Mouse (Mus musculus) ES-Bruce4 (cell line): ENCODE results near the gene Arl15. TPM values are rescaled to one million over a fixed set of nuclear protein-coding genes. Genes with fewer than 3 reads are reported as not detected.

Experiments used
- H3K27ac ChIP-seq: 2 replicates; pipeline ENCODE4 v1.5.1; 2012; ENCODE audit warnings: low read length, inconsistent platforms; ENCODE audit not compliant: insufficient read depth
- H3K27me3 ChIP-seq: 2 replicates; pipeline ENCODE4 v1.6.1; 2012; ENCODE audit warnings: mild to moderate bottlenecking, low read length, inconsistent platforms; ENCODE audit not compliant: control insufficient read depth, poor library complexity, insufficient read depth, severe bottlenecking
- H3K36me3 ChIP-seq: 2 replicates; pipeline ENCODE4 v1.6.1; 2012; ENCODE audit warnings: inconsistent platforms, mild to moderate bottlenecking, low read length, moderate library complexity; ENCODE audit not compliant: control insufficient read depth, poor library complexity, insufficient read depth, severe bottlenecking
- H3K4me1 ChIP-seq: one replicate; pipeline ENCODE4 v1.8.1; 2011; ENCODE audit warnings: low read length; ENCODE audit not compliant: control insufficient read depth, insufficient read depth
- H3K4me3 ChIP-seq: 2 replicates; pipeline ENCODE4 v1.5.1; 2011; ENCODE audit warnings: low read depth, mild to moderate bottlenecking, low read length
- H3K9ac ChIP-seq: 2 replicates; pipeline ENCODE4 v1.6.1; 2012; ENCODE audit warnings: low read depth, mild to moderate bottlenecking, inconsistent platforms; ENCODE audit not compliant: poor library complexity, severe bottlenecking
- H3K9me3 ChIP-seq: replicated peaks from 2 replicates; pipeline ENCODE4 v1.6.1; 2012; ENCODE audit warnings: mild to moderate bottlenecking, low read length, inconsistent platforms; ENCODE audit not compliant: control insufficient read depth, poor library complexity, insufficient read depth, severe bottlenecking
- CTCF ChIP-seq: IDR thresholded peaks from one replicate; pipeline ENCODE4 v1.8.1; 2011; ENCODE audit warnings: low read depth, low read length
- EP300 ChIP-seq: IDR thresholded peaks from 2 replicates; pipeline ENCODE4 v1.6.1; 2011; ENCODE audit warnings: low read depth, low read length; ENCODE audit not compliant: insufficient read depth
- POLR2A ChIP-seq: IDR thresholded peaks from one replicate; pipeline ENCODE4 v1.8.1; 2011; ENCODE audit warnings: low read length; ENCODE audit not compliant: insufficient read depth
- polyA plus RNA-seq: library from polyadenylated mRNA; stranded (reverse); fragments of >200 nt; gene quantifications from 2 replicates; pipeline ENCODE4 v1.2.4, GENCODE M21; 2011; ENCODE audit warnings: low read depth; ENCODE audit not compliant: missing spikeins, insufficient read depth, insufficient read length

Arl15 gene
- polyA plus RNA-seq, 1 experiment, result 53.3 TPM

DNA sequence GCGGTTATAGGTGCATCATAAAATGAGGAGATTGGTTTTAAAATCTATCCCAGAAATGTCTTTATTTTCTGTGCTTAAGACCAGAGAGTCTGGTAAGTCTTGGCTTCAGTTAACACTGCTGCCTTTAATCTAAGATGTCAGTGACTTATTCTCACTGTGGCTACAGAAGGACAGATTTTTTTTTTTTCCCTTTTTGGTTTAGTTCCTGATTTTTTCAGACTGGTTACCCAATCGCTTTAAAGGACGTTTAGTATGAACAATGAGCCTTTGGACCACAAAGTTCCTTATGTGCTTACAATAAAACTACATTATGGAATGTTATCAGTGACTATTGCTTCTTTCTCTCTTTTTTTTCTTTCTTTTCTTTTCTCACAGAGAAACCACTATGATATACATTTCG, 81.4 kb downstream of the Arl15 start:
- Histone ChIP-seq H3K4me1 (no peaks in the 10 kb centered on the region), H3K9ac (no peak overlapping the region), H3K9me3 (no peaks in the 10 kb centered on the region), H3K27ac (no peak overlapping the region), H3K36me3 (no peaks in the 10 kb centered on the region), H3K27me3 (no peaks in the 10 kb centered on the region), H3K4me3 (no peak overlapping the region)
- TF ChIP-seq EP300, result no peak
- TF ChIP-seq POLR2A, result no peak
- TF ChIP-seq CTCF, result no peak

DNA sequence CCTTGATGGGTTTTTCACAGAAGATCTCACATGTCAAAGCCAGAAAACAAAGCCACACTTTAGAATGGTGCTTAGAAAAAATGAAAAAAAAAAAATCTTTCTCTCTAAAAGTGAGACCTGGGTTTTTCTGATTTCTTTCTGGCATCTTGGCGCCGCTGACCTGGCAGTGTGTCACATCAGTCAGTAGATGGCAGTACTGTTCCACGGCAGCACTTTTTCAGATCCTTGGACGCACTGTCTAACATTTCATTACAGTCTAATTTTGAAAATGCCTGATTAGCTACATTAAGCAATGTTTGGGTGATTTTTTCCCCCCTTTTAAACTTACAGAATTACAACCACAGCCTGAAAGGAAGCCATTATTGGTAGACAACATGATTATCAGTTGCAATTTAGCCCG, 83.1 kb downstream of the Arl15 start:
- TF ChIP-seq CTCF, result peak; percentile 83
- no peak for TF ChIP-seq POLR2A
- TF ChIP-seq EP300, result no peak
- Histone ChIP-seq H3K4me3 (no peak overlapping the region), H3K9me3 (no peaks in the 10 kb centered on the region), H3K9ac (no peak overlapping the region), H3K27me3 (no peaks in the 10 kb centered on the region), H3K4me1 (peaks cover 2% of the 10 kb centered on the region), H3K36me3 (no peaks in the 10 kb centered on the region), H3K27ac (no peak overlapping the region)

DNA sequence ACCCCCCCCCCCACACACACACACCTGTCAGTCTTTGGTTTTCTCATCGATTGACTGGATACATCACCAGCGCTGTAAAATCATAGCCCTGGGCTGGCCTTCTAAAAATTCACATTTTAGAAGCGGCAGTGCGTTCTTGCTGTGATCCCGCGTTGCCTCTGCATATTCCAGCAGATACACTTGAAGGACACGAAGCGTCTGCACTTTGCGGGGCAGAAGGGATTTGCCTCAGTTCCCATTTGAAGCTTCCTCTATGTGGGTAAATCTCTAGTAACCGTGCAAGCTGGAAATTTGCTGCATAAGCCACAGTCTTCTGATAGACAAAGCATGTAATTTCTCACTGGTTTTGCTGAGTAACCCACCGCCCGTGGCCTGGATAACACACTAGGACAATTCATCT, 84.3 kb downstream of the Arl15 start:
- H3K4me1 ChIP-seq, result peaks cover 2% of the 10 kb centered on the region
- H3K27me3 ChIP-seq, result no peaks in the 10 kb centered on the region
- no peaks in the 10 kb centered on the region for H3K36me3 ChIP-seq
- no peak overlapping the region for H3K4me3 ChIP-seq
- no peak overlapping the region for H3K9ac ChIP-seq
- no peak overlapping the region for H3K27ac ChIP-seq
- no peaks in the 10 kb centered on the region for H3K9me3 ChIP-seq
- no peak for TF ChIP-seq EP300
- no peak for TF ChIP-seq POLR2A
- no peak for TF ChIP-seq CTCF

DNA sequence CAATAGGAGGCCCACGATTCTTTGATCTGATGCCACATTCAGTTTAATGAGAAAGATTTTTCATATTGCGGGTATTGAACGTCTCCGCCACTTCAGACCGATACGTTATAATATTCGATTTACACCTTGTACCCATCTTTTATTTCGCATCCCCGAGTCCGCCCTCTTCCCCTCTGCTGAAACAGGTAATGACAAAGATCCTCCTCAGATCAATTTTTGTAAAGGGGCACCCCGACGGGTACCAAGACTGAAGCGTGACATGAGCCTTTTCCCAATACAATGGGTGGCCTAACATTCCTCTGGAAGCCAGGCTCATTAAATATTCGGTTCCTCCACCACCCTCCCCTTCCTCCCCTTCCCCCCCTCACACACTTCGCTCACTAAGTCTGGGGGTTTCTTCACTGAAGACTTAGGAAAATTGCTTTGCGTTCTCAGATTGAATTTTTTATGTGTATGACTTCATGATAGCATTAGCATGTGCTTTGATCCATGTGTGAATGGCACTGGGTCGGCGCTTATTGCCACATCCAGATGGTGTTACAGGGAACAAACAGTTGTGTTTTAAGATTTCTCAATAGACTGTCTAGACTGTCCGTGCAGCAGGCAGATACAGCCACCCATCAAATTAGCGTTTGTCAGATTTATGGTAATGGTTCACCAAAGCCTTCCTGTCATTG, 85.5 kb downstream of the Arl15 start:
- Histone ChIP-seq H3K27me3 (no peaks in the 10 kb centered on the region), H3K9ac (peak overlapping the region; percentile 92), H3K36me3 (no peaks in the 10 kb centered on the region), H3K9me3 (no peaks in the 10 kb centered on the region), H3K4me3 (no peak overlapping the region), H3K4me1 (peaks cover 2% of the 10 kb centered on the region), H3K27ac (peak overlapping the region; percentile 42; the same call in 1 of the 2 replicates)
- TF ChIP-seq EP300 (no peak), CTCF (no peak), POLR2A (no peak)

DNA sequence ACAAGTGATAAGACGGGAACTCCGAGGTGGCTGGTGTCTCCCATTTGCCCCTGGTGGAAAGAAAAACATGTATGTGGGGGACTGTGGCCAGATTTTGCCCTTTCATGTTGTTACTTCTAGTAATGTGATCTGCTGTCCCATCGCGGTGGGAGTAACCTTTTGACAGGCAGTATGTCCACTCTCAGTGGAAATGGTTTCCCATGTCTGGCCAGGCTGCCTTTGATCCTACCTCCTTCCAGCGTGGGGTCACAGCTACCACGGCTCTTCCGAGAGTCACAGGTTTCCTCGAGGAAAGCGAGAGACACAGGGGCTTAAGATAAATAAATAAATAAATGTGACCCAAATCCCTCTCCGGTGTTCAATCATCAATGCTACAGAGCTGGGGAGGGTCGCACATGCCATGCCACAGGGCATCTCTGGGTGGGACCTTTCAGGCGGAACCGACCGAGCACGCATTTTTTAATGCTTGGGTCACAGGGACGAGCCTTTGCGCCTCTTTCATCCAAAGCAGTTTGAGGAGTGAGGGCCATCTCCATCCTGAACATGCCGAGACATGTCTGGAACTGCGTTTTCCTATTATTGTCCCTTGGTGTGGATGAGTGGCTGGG, 86.4 kb downstream of the Arl15 start:
- peak overlapping the region; percentile 92 for H3K9ac ChIP-seq
- H3K27ac ChIP-seq, result peak overlapping the region; percentile 59
- no peaks in the 10 kb centered on the region for H3K36me3 ChIP-seq
- H3K4me1 ChIP-seq, result peaks cover 2% of the 10 kb centered on the region
- TF ChIP-seq CTCF, result no peak
- peak; percentile 65 for TF ChIP-seq EP300
- no peak for TF ChIP-seq POLR2A
- H3K9me3 ChIP-seq, result no peaks in the 10 kb centered on the region
- H3K4me3 ChIP-seq, result peak overlapping the region; percentile 44
- no peaks in the 10 kb centered on the region for H3K27me3 ChIP-seq

DNA sequence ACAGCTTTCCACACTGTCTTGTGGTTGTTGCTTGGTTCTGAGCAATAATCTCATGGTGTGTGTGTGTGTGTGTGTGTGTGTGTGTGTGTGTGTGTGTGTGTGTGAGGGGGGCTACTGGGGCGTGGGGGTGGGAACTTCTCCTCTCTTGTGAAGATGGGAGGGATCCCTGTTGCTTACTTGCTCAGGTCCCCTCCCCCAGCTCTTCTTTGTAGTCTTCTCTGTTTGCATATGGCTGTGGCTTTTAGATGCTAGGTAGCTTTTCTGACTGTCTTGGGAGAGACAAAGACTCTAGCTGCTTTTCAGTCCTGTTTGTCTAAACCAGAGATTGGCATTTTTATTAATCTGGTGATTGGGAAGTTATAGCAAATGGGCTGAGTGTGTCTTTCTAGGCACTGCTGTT, 88.7 kb downstream of the Arl15 start:
- Histone ChIP-seq H3K4me3 (no peak overlapping the region), H3K27me3 (no peaks in the 10 kb centered on the region), H3K9me3 (no peaks in the 10 kb centered on the region), H3K36me3 (no peaks in the 10 kb centered on the region), H3K27ac (peak overlapping the region; percentile 79), H3K9ac (peak overlapping the region; percentile 51; the same call in 1 of the 2 replicates), H3K4me1 (peaks cover 6% of the 10 kb centered on the region)
- no peak for TF ChIP-seq POLR2A
- TF ChIP-seq EP300, result 0 out of 2 replicates have a peak, but pooled peaks have one; percentile 22
